Mouse (Mus musculus): ENCODE results near the gene 4930432M17Rik. TPM values are rescaled to one million over a fixed set of nuclear protein-coding genes. Genes with fewer than 3 reads are reported as not detected.

The 4930432M17Rik gene
- total and polyA plus RNA-seq, 2 experiments from 2014 or later, result not detected

GRCm38 (mm10) chr3:121662705-121663469 lies 7.7 kb upstream of the 4930432M17Rik start:
- no peak overlapping the region for H3K4me3 ChIP-seq (ENCODE audit: low read length)
- no peaks in the 10 kb centered on the region for H3K9me3 ChIP-seq (ENCODE audit: low read length)
- no peak overlapping the region for H3K27ac ChIP-seq
- no peak for DNase-seq (ENCODE audit: low spot score)
- no peak for ATAC-seq
- H3K9ac ChIP-seq (replicated peaks; ENCODE audit: low read length), result no peak overlapping the region
- H3K4me1 ChIP-seq (ENCODE audit: insufficient read depth, low read length), result no peaks in the 10 kb centered on the region
- no peaks in the 10 kb centered on the region for H3K27me3 ChIP-seq (ENCODE audit: insufficient read depth, low read length)
- no peak for TF ChIP-seq CTCF (IDR thresholded peaks at IDR 0.05; ENCODE audit: low read depth)
- no peaks in the 10 kb centered on the region for H3K36me3 ChIP-seq (ENCODE audit: insufficient read depth, low read length)
- WGBS, result 30% methylated on average over 4 of the region's 4 CpGs
- no peak overlapping the region for H3K4me2 ChIP-seq (ENCODE audit: low read depth, low read length)

- no peak for TF ChIP-seq CTCF (IDR thresholded peaks at IDR 0.05; ENCODE audit: low read depth)
- 91% methylated on average over 9 of the region's 9 CpGs for WGBS
- H3K4me3 ChIP-seq (ENCODE audit: low read length), result no peak overlapping the region
- H3K4me2 ChIP-seq (ENCODE audit: low read depth, low read length), result no peak overlapping the region
- H3K4me1 ChIP-seq (ENCODE audit: insufficient read depth, low read length), result no peaks in the 10 kb centered on the region
- H3K27me3 ChIP-seq (ENCODE audit: insufficient read depth, low read length), result no peaks in the 10 kb centered on the region
- ATAC-seq, result no peak
- no peaks in the 10 kb centered on the region for H3K9me3 ChIP-seq (ENCODE audit: low read length)
- no peak overlapping the region for H3K9ac ChIP-seq (replicated peaks; ENCODE audit: low read length)
- no peak for DNase-seq (ENCODE audit: low spot score)
- no peaks in the 10 kb centered on the region for H3K36me3 ChIP-seq (ENCODE audit: insufficient read depth, low read length)
- H3K27ac ChIP-seq, result no peak overlapping the region
Observed at GRCm38 (mm10) chr3:121663470-121663847, 7.1 kb upstream of the 4930432M17Rik start.

- Histone ChIP-seq H3K9me3 (ENCODE audit: low read length) (no peaks in the 10 kb centered on the region), H3K27ac (no peak overlapping the region), H3K4me3 (ENCODE audit: low read length) (no peak overlapping the region), H3K4me1 (ENCODE audit: insufficient read depth, low read length) (no peaks in the 10 kb centered on the region), H3K36me3 (ENCODE audit: insufficient read depth, low read length) (no peaks in the 10 kb centered on the region), H3K9ac (replicated peaks; ENCODE audit: low read length) (no peak overlapping the region), H3K27me3 (ENCODE audit: insufficient read depth, low read length) (no peaks in the 10 kb centered on the region), H3K4me2 (ENCODE audit: low read depth, low read length) (no peak overlapping the region)
- DNase-seq (ENCODE audit: low spot score), result no peak
- no peak for TF ChIP-seq CTCF (IDR thresholded peaks at IDR 0.05; ENCODE audit: low read depth)
- WGBS, result 79% methylated on average over 5 of the region's 5 CpGs
- ATAC-seq, result no peak
Observed at GRCm38 (mm10) chr3:121672135-121672790, 1.7 kb downstream of the 4930432M17Rik start.

GRCm38 (mm10) chr3:121678935-121679334 lies 8.4 kb downstream of the 4930432M17Rik start:
- no peak for ATAC-seq
- TF ChIP-seq CTCF (IDR thresholded peaks at IDR 0.05; ENCODE audit: low read depth), result no peak
- H3K4me3 ChIP-seq (ENCODE audit: low read length), result no peak overlapping the region
- no peak overlapping the region for H3K9ac ChIP-seq (replicated peaks; ENCODE audit: low read length)
- DNase-seq (ENCODE audit: low spot score), result no peak
- no peaks in the 10 kb centered on the region for H3K27me3 ChIP-seq (ENCODE audit: insufficient read depth, low read length)
- no peak overlapping the region for H3K4me2 ChIP-seq (ENCODE audit: low read depth, low read length)
- no peaks in the 10 kb centered on the region for H3K36me3 ChIP-seq (ENCODE audit: insufficient read depth, low read length)
- H3K4me1 ChIP-seq (ENCODE audit: insufficient read depth, low read length), result no peaks in the 10 kb centered on the region
- no peak overlapping the region for H3K27ac ChIP-seq
- no peaks in the 10 kb centered on the region for H3K9me3 ChIP-seq (ENCODE audit: low read length)
- WGBS, result 43% methylated on average over 4 of the region's 4 CpGs

DNA sequence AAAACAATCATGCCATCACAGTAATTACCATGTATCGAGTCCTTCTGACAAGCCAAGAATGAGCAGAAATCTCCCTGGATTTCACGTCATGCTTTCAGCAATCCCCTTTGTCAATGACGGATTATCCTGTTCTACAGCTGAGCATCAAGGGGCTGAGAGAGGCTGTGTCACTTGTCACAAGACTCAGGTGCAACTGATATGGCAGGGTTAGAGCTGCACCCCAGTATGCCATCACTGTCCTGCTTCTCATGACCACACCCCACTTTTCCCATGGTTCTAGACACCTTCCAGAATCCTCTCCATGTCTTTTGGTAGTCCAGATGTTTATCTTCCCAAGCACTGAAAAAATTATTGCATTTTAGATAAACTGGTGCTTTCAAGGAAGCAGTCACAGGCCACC lies 8.9 kb downstream of the 4930432M17Rik start:
- 31% methylated on average over 3 of the region's 3 CpGs for WGBS
- no peak for ATAC-seq
- DNase-seq (ENCODE audit: low spot score), result no peak

GRCm38 (mm10) chr3:121680187-121680586 lies 9.6 kb downstream of the 4930432M17Rik start:
- no peaks in the 10 kb centered on the region for H3K36me3 ChIP-seq (ENCODE audit: insufficient read depth, low read length)
- DNase-seq (ENCODE audit: low spot score) (no peak), ATAC-seq (no peak)
- H3K9ac ChIP-seq (replicated peaks; ENCODE audit: low read length), result no peak overlapping the region
- H3K27ac ChIP-seq, result no peak overlapping the region
- no peak overlapping the region for H3K4me3 ChIP-seq (ENCODE audit: low read length)
- TF ChIP-seq CTCF (IDR thresholded peaks at IDR 0.05; ENCODE audit: low read depth), result no peak
- no peak overlapping the region for H3K4me2 ChIP-seq (ENCODE audit: low read depth, low read length)
- no peaks in the 10 kb centered on the region for H3K27me3 ChIP-seq (ENCODE audit: insufficient read depth, low read length)
- no peaks in the 10 kb centered on the region for H3K9me3 ChIP-seq (ENCODE audit: low read length)
- 94% methylated on average over 3 of the region's 3 CpGs for WGBS
- no peaks in the 10 kb centered on the region for H3K4me1 ChIP-seq (ENCODE audit: insufficient read depth, low read length)

More for the DNA sequence above, 8.9 kb downstream of the 4930432M17Rik start:
- TF ChIP-seq CTCF (IDR thresholded peaks at IDR 0.05; ENCODE audit: low read depth), result no peak
- H3K27ac ChIP-seq, result no peak overlapping the region
- H3K9me3 ChIP-seq (ENCODE audit: low read length), result no peaks in the 10 kb centered on the region
- H3K27me3 ChIP-seq (ENCODE audit: insufficient read depth, low read length), result no peaks in the 10 kb centered on the region
- no peaks in the 10 kb centered on the region for H3K4me1 ChIP-seq (ENCODE audit: insufficient read depth, low read length)
- H3K36me3 ChIP-seq (ENCODE audit: insufficient read depth, low read length), result no peaks in the 10 kb centered on the region
- no peak overlapping the region for H3K4me2 ChIP-seq (ENCODE audit: low read depth, low read length)
- no peak overlapping the region for H3K9ac ChIP-seq (replicated peaks; ENCODE audit: low read length)
- H3K4me3 ChIP-seq (ENCODE audit: low read length), result no peak overlapping the region

Data from hindbrain, postnatal 0 days (tissue).